Mouse (Mus musculus): ENCODE data around the gene Mrpl28. TPM values are rescaled to one million over a fixed set of nuclear protein-coding genes. Genes with fewer than 3 reads are reported as not detected.
"Not testable (repeated sequence)": the region's sequence is repeated elsewhere in the genome, so short reads cannot be mapped to it uniquely, and the experiment has no call there.

Mrpl28 gene
- polyA plus RNA-seq, 1 experiment from 2014 or later = 156 TPM

GRCm38 (mm10) chr17:26101478-26101877 is 21.8 kb upstream of the Mrpl28 start:
- ATAC-seq (ENCODE audit: low read depth) = peak; percentile 79
- Histone ChIP-seq H3K27ac (no peak overlapping the region), H3K27me3 (no peaks in the 10 kb centered on the region), H3K4me2 (no peak overlapping the region), H3K36me3 (no peaks in the 10 kb centered on the region), H3K9me3 (replicated peaks) (no peaks in the 10 kb centered on the region), H3K4me1 (replicated peaks) (peaks cover 11% of the 10 kb centered on the region), H3K9ac (no peak overlapping the region), H3K4me3 (replicated peaks) (no peak overlapping the region)
- DNase-seq = no peak
- WGBS (ENCODE audit: insufficient replicate concordance) = 54% methylated on average over 4 of the region's 4 CpGs

- no peak overlapping the region for H3K4me2 ChIP-seq
- no peak for ATAC-seq (ENCODE audit: low read depth)
Measured at GRCm38 (mm10) chr17:26105619-26106018, 17.7 kb upstream of the Mrpl28 start.

GRCm38 (mm10) chr17:26110156-26110555 is 13.1 kb upstream of the Mrpl28 start:
- Histone ChIP-seq H3K4me3 (replicated peaks) (no peak overlapping the region), H3K9me3 (replicated peaks) (no peaks in the 10 kb centered on the region), H3K4me2 (no peak overlapping the region), H3K9ac (no peak overlapping the region), H3K4me1 (replicated peaks) (peaks cover 18% of the 10 kb centered on the region), H3K27ac (no peak overlapping the region), H3K36me3 (no peaks in the 10 kb centered on the region), H3K27me3 (peaks cover 58% of the 10 kb centered on the region)
- ATAC-seq (ENCODE audit: low read depth) (no peak), DNase-seq (no peak)
- WGBS (ENCODE audit: insufficient replicate concordance) = 28% methylated on average over 4 of the region's 4 CpGs

More at GRCm38 (mm10) chr17:26105619-26106018, 17.7 kb upstream of the Mrpl28 start:
- Histone ChIP-seq H3K36me3 (no peaks in the 10 kb centered on the region), H3K27me3 (peaks cover 13% of the 10 kb centered on the region), H3K4me3 (replicated peaks) (no peak overlapping the region), H3K4me1 (replicated peaks) (peaks cover 11% of the 10 kb centered on the region), H3K9me3 (replicated peaks) (no peaks in the 10 kb centered on the region), H3K27ac (no peak overlapping the region), H3K9ac (no peak overlapping the region)
- no peak for DNase-seq
- 32% methylated on average over 4 of the region's 4 CpGs for WGBS (ENCODE audit: insufficient replicate concordance)

- WGBS (ENCODE audit: insufficient replicate concordance) = 21% methylated on average over 4 of the region's 4 CpGs
- ATAC-seq (ENCODE audit: low read depth) (no peak), DNase-seq (no peak)
- Histone ChIP-seq H3K27me3 (peaks cover 67% of the 10 kb centered on the region), H3K4me3 (replicated peaks) (no peak overlapping the region), H3K9ac (no peak overlapping the region), H3K36me3 (no peaks in the 10 kb centered on the region), H3K4me1 (replicated peaks) (peaks cover 23% of the 10 kb centered on the region), H3K4me2 (no peak overlapping the region), H3K27ac (no peak overlapping the region), H3K9me3 (replicated peaks) (no peaks in the 10 kb centered on the region)
Measured at GRCm38 (mm10) chr17:26111024-26111423, 12.3 kb upstream of the Mrpl28 start.

GRCm38 (mm10) chr17:26111722-26112121 is 11.6 kb upstream of the Mrpl28 start:
- ATAC-seq (ENCODE audit: low read depth) (no peak), DNase-seq (no peak)
- Histone ChIP-seq H3K27me3 (peaks cover 74% of the 10 kb centered on the region), H3K27ac (no peak overlapping the region), H3K9me3 (replicated peaks) (no peaks in the 10 kb centered on the region), H3K36me3 (no peaks in the 10 kb centered on the region), H3K4me2 (no peak overlapping the region), H3K9ac (no peak overlapping the region), H3K4me3 (replicated peaks) (no peak overlapping the region), H3K4me1 (replicated peaks) (peaks cover 29% of the 10 kb centered on the region)
- WGBS (ENCODE audit: insufficient replicate concordance) = 37% methylated on average over 4 of the region's 4 CpGs

- no peaks in the 10 kb centered on the region for H3K9me3 ChIP-seq (replicated peaks)
- ATAC-seq (ENCODE audit: low read depth) (no peak), DNase-seq (no peak)
- 16% methylated on average over 14 of the region's 14 CpGs for WGBS (ENCODE audit: insufficient replicate concordance)
- H3K4me2 ChIP-seq = peak overlapping the region; percentile 93
- H3K27me3 ChIP-seq = peaks cover 84% of the 10 kb centered on the region
- no peak overlapping the region for H3K27ac ChIP-seq
- H3K4me1 ChIP-seq (replicated peaks) = peaks cover 30% of the 10 kb centered on the region
- peak overlapping the region; percentile 80 for H3K9ac ChIP-seq
- H3K4me3 ChIP-seq (replicated peaks) = peak overlapping the region; percentile 77
- no peaks in the 10 kb centered on the region for H3K36me3 ChIP-seq
Measured at GRCm38 (mm10) chr17:26112751-26113150, 10.5 kb upstream of the Mrpl28 start.

GRCm38 (mm10) chr17:26113181-26113948 is 9.9 kb upstream of the Mrpl28 start, which contains the start of gene Tmem8:
Tmem8 (plus strand) TSS chr17:26113299.
- Histone ChIP-seq H3K36me3 (no peaks in the 10 kb centered on the region), H3K9me3 (replicated peaks) (no peaks in the 10 kb centered on the region), H3K4me1 (replicated peaks) (peaks cover 30% of the 10 kb centered on the region), H3K9ac (peak within 1 kb of the TSS; percentile 80), H3K4me2 (peak within 1 kb of the TSS; percentile 93), H3K27ac (0 out of 2 replicates have a peak within 1 kb of the TSS, but pooled peaks have one; percentile 9), H3K27me3 (peaks cover 90% of the 10 kb centered on the region), H3K4me3 (replicated peaks) (peak within 1 kb of the TSS; percentile 77)
- ATAC-seq (ENCODE audit: low read depth) (peak; percentile 70), DNase-seq (peak; percentile 62)
- under 1% methylated on average over 63 of the region's 75 CpGs for WGBS (ENCODE audit: insufficient replicate concordance)

- Histone ChIP-seq H3K27ac (no peak overlapping the region), H3K4me2 (peak overlapping the region; percentile 93), H3K4me3 (replicated peaks) (peak overlapping the region; percentile 77), H3K27me3 (peaks cover 95% of the 10 kb centered on the region), H3K36me3 (no peaks in the 10 kb centered on the region), H3K9me3 (replicated peaks) (no peaks in the 10 kb centered on the region), H3K4me1 (replicated peaks) (peaks cover 30% of the 10 kb centered on the region), H3K9ac (peak overlapping the region; percentile 80)
- WGBS (ENCODE audit: insufficient replicate concordance) = 11% methylated on average over 8 of the region's 8 CpGs
- DNase-seq = no peak
- ATAC-seq (ENCODE audit: low read depth) = no peak
Measured at GRCm38 (mm10) chr17:26114061-26114460, 9.2 kb upstream of the Mrpl28 start.

- H3K27me3 ChIP-seq = peaks cover 95% of the 10 kb centered on the region
- H3K4me2 ChIP-seq = not testable (repeated sequence)
Measured at GRCm38 (mm10) chr17:26114461-26114860, 8.8 kb upstream of the Mrpl28 start.

GRCm38 (mm10) chr17:26115205-26115898 is 7.9 kb upstream of the Mrpl28 start:
- Histone ChIP-seq H3K36me3 (no peaks in the 10 kb centered on the region), H3K9me3 (replicated peaks) (no peaks in the 10 kb centered on the region), H3K9ac (no peak overlapping the region), H3K4me2 (no peak overlapping the region), H3K4me1 (replicated peaks) (peaks cover 36% of the 10 kb centered on the region), H3K4me3 (replicated peaks) (no peak overlapping the region), H3K27ac (no peak overlapping the region), H3K27me3 (peaks cover 92% of the 10 kb centered on the region)
- no peak for DNase-seq
- WGBS (ENCODE audit: insufficient replicate concordance) = 63% methylated on average over 7 of the region's 7 CpGs
- ATAC-seq (ENCODE audit: low read depth) = no peak

More at GRCm38 (mm10) chr17:26114461-26114860, 8.8 kb upstream of the Mrpl28 start:
- not testable (repeated sequence) for H3K36me3 ChIP-seq; DNase-seq; H3K9ac ChIP-seq; H3K27ac ChIP-seq; H3K9me3 ChIP-seq (replicated peaks); H3K4me3 ChIP-seq (replicated peaks); ATAC-seq (ENCODE audit: low read depth)
- 60% methylated on average over 7 of the region's 7 CpGs for WGBS (ENCODE audit: insufficient replicate concordance)
- peaks cover 30% of the 10 kb centered on the region for H3K4me1 ChIP-seq (replicated peaks)

GRCm38 (mm10) chr17:26115956-26116487 is 7.3 kb upstream of the Mrpl28 start:
- Histone ChIP-seq H3K9ac (no peak overlapping the region), H3K4me3 (replicated peaks) (no peak overlapping the region), H3K27ac (no peak overlapping the region), H3K9me3 (replicated peaks) (no peaks in the 10 kb centered on the region), H3K27me3 (peaks cover 86% of the 10 kb centered on the region), H3K4me1 (replicated peaks) (peaks cover 40% of the 10 kb centered on the region), H3K4me2 (no peak overlapping the region), H3K36me3 (no peaks in the 10 kb centered on the region)
- ATAC-seq (ENCODE audit: low read depth) = no peak
- WGBS (ENCODE audit: insufficient replicate concordance) = 34% methylated on average over 3 of the region's 3 CpGs
- no peak for DNase-seq
